Mouse (Mus musculus) cerebellum, postnatal 4 days (tissue): Measurements from ENCODE around the gene Clcn3.
A peak's percentile ranks its signal among the peaks of the same experiment; 100 is the strongest.
"Not testable (repeated sequence)": the region's sequence is repeated elsewhere in the genome, so short reads cannot be mapped to it uniquely, and the experiment has no call there.

Source experiments
- DNase-seq, 2 experiments: peaks; one replicate each; pipeline ENCODE4 v3.0.0; 2022; ENCODE audit warnings: low spot score in 2 of 2, mixed read lengths in 1 of 2

Gene Clcn3

GRCm38 (mm10) chr8:60982701-60983687, at the start of gene Clcn3:
Gene Clcn3 (minus strand): TSS chr8:60983300.
- peak; percentile 90 to 95 for DNase-seq

- no peak for DNase-seq
Observed at GRCm38 (mm10) chr8:60996468-60996867, 13.4 kb upstream of the Clcn3 start.

- DNase-seq = no peak
Observed at GRCm38 (mm10) chr8:60993639-60993986, 10.5 kb upstream of the Clcn3 start.

GRCm38 (mm10) chr8:60992910-60993638, 10.0 kb upstream of the Clcn3 start, which contains the start of gene Nek1:
Gene Nek1 (plus strand): TSS chr8:60993195.
- peak; percentile 94 to 97 for DNase-seq

GRCm38 (mm10) chr8:60992561-60992909, 9.4 kb upstream of the Clcn3 start:
- no peak for DNase-seq

GRCm38 (mm10) chr8:60984260-60985010, 1.3 kb upstream of the Clcn3 start:
- DNase-seq = not testable (repeated sequence)

GRCm38 (mm10) chr8:60983688-60984079, 584 bp upstream of the Clcn3 start:
- peak; percentile 26 to 51 for DNase-seq

- no peak for DNase-seq
Observed at GRCm38 (mm10) chr8:60981388-60981787, 1.7 kb downstream of the Clcn3 start.

GRCm38 (mm10) chr8:60978496-60978895, 4.6 kb downstream of the Clcn3 start:
- no peak for DNase-seq

- no peak for DNase-seq
Observed at GRCm38 (mm10) chr8:60976818-60977217, 6.3 kb downstream of the Clcn3 start.

GRCm38 (mm10) chr8:60974837-60975236, 8.3 kb downstream of the Clcn3 start:
- DNase-seq = no peak

GRCm38 (mm10) chr8:60973448-60973847, 9.7 kb downstream of the Clcn3 start:
- no peak for DNase-seq

- DNase-seq = peak in 1 of 2 experiments; percentile 29
Observed at GRCm38 (mm10) chr8:60971808-60972207, 11.3 kb downstream of the Clcn3 start.

- DNase-seq = no peak
Observed at GRCm38 (mm10) chr8:60969091-60969490, 14.0 kb downstream of the Clcn3 start.

GRCm38 (mm10) chr8:60965741-60966140, 17.4 kb downstream of the Clcn3 start:
- DNase-seq = no peak

- DNase-seq = no peak
Observed at GRCm38 (mm10) chr8:60965306-60965705, 17.8 kb downstream of the Clcn3 start.

GRCm38 (mm10) chr8:60964518-60964917, 18.6 kb downstream of the Clcn3 start:
- DNase-seq = no peak

- DNase-seq = no peak
Observed at GRCm38 (mm10) chr8:60963931-60964330, 19.2 kb downstream of the Clcn3 start.

GRCm38 (mm10) chr8:60962763-60963162, 20.3 kb downstream of the Clcn3 start:
- no peak for DNase-seq

- no peak for DNase-seq
Observed at GRCm38 (mm10) chr8:60956847-60957246, 26.3 kb downstream of the Clcn3 start.

- DNase-seq = peak; percentile 37 to 56
Observed at GRCm38 (mm10) chr8:60954281-60955014, 28.7 kb downstream of the Clcn3 start.
